Mouse (Mus musculus) naive thymus-derived CD4-positive, alpha-beta T cell, adult 5 months (primary cell): ENCODE measurements around the gene Slc40a1. TPM values are rescaled to one million over a fixed set of nuclear protein-coding genes. Genes with fewer than 3 reads are reported as not detected.

Source experiments
- polyA plus RNA-seq: library from polyadenylated mRNA; unstranded; fragments of 100-300 nt; shearing (Covaris generic); gene quantifications from one replicate; pipeline ENCODE4 v1.2.1, GENCODE M21; 2017

The Slc40a1 gene
- not detected for polyA plus RNA-seq

GRCm38 (mm10) chr1:45926393-45926763 is at the start of gene Slc40a1:
Gene Slc40a1, minus strand, starts transcription at chr1:45926523.

GRCm38 (mm10) chr1:45890173-45890572 is 36.1 kb downstream of the Slc40a1 start, which contains the start of gene Gm5269:
Gene Gm5269, minus strand, starts transcription at chr1:45890273.

Other genes with a start within 250 kb of the Slc40a1 start
- 54.8 TPM for gene Wdr75, start 131.4 kb downstream of the Slc40a1 start, polyA plus RNA-seq
- gene Gm5269, start 36.2 kb downstream of the Slc40a1 start, polyA plus RNA-seq: not detected
- not detected for gene Dnah7b, start 139.8 kb upstream of the Slc40a1 start, polyA plus RNA-seq